29 mouse cellular contexts compared by ENCODE assay signal in genomic region chr4:14103447-14103846, GRCm38 (mm10).
A peak's percentile ranks its signal among the peaks of the same experiment; 100 is the strongest.
DNase-seq lines count a peak whose midpoint lies in the region; ATAC-seq lines count a peak whose summit lies in the region.
"Had no signal": no experiment of that assay in that cellular context is flagged by ENCODE, and none has a peak within 500 bp of the region (broad histone marks: within the 10 kb centered on the region; RNA-seq: fewer than 3 reads in every experiment).

No protein-coding gene starts in this region.

- no peak overlapping the region for H3K4me2 ChIP-seq in midbrain, embryonic 12.5 days (replicated peaks)
- peak overlapping the region; percentile 20; the same call in 1 of the 2 replicates for H3K4me2 ChIP-seq in forebrain, embryonic 13.5 days
- peak overlapping the region; percentile 15; the same call in 1 of the 2 replicates for H3K4me2 ChIP-seq in hindbrain, embryonic 15.5 days
- H3K4me2 ChIP-seq: embryonic facial prominence, embryonic 13.5 days; intestine, embryonic 15.5 days; liver, embryonic 15.5 days; lung, embryonic 15.5 days had no signal

- peak; percentile 27; the same call in 1 of the 2 replicates for ATAC-seq in midbrain, embryonic 12.5 days (ENCODE audit: low FRiP score, low read depth)
- ATAC-seq in forebrain, embryonic 13.5 days: 0 out of 2 replicates have a peak, but pooled peaks have one; percentile 8
- ATAC-seq in hindbrain, embryonic 15.5 days (ENCODE audit: low FRiP score, low read depth): no peak
- ATAC-seq: intestine, embryonic 15.5 days had no signal

- H3K27ac ChIP-seq in midbrain, embryonic 12.5 days (replicated peaks): no peak overlapping the region
- no peak overlapping the region for H3K27ac ChIP-seq in midbrain, embryonic 10.5 days (replicated peaks)
- no peak overlapping the region; the same call in 1 of the 2 replicates for H3K27ac ChIP-seq in forebrain, embryonic 13.5 days
- H3K27ac ChIP-seq in hindbrain, embryonic 15.5 days (replicated peaks): no peak overlapping the region
- H3K27ac ChIP-seq: embryonic facial prominence, embryonic 13.5 days; gastrocnemius, adult 2 months; heart, embryonic 10.5 days; intestine, embryonic 15.5 days; limb, embryonic 10.5 days; liver, embryonic 15.5 days; lung, embryonic 15.5 days; macrophage; stomach, postnatal 0 days had no signal

- 30% methylated on average over 5 of the region's 5 CpGs for WGBS in midbrain, embryonic 12.5 days
- 33% methylated on average over 5 of the region's 5 CpGs for WGBS in midbrain, embryonic 10.5 days
- 10% methylated on average over 5 of the region's 5 CpGs for WGBS in forebrain, embryonic 13.5 days
- 23% methylated on average over 5 of the region's 5 CpGs for WGBS in hindbrain, embryonic 15.5 days

- no peak overlapping the region for H3K9ac ChIP-seq in midbrain, embryonic 12.5 days (replicated peaks)
- 0 out of 2 replicates have a peak overlapping the region, but pooled peaks have one; percentile 16 for H3K9ac ChIP-seq in forebrain, embryonic 13.5 days
- no peak overlapping the region for H3K9ac ChIP-seq in hindbrain, embryonic 15.5 days
- H3K9ac ChIP-seq: embryonic facial prominence, embryonic 13.5 days; intestine, embryonic 15.5 days; liver, embryonic 15.5 days; lung, embryonic 15.5 days had no signal

- peaks cover 9% of the 10 kb centered on the region for H3K4me1 ChIP-seq in midbrain, embryonic 12.5 days
- peaks cover 11% of the 10 kb centered on the region for H3K4me1 ChIP-seq in midbrain, embryonic 10.5 days
- peaks cover 24% of the 10 kb centered on the region for H3K4me1 ChIP-seq in forebrain, embryonic 13.5 days
- peaks cover 7% of the 10 kb centered on the region; the same call in 1 of the 2 replicates for H3K4me1 ChIP-seq in hindbrain, embryonic 15.5 days (replicated peaks)
- H3K4me1 ChIP-seq: embryonic facial prominence, embryonic 13.5 days; heart, embryonic 10.5 days; intestine, embryonic 15.5 days; limb, embryonic 10.5 days; liver, embryonic 15.5 days; lung, embryonic 15.5 days had no signal

- no peak for DNase-seq in midbrain, embryonic 10.5 days (ENCODE audit: low spot score)
- DNase-seq in Muller cell, postnatal 12 days (ENCODE audit: inconsistent ontology term): peak; percentile 52
- no peak for DNase-seq in right cerebral cortex, postnatal 36 days (ENCODE audit: low spot score in 2 of 2)
- no peak for DNase-seq in embryo, embryonic 9.5 days (ENCODE audit: extremely low spot score)
- DNase-seq in lung, postnatal 36 days: no peak
- DNase-seq: adrenal gland, adult 2 months; B cell, adult 2 months; cerebellum, adult 18-20 months; gastrocnemius, adult 2 months; heart, postnatal 4 days; kidney, adult 8-10 months; kidney, postnatal 10 days; liver; thymus, adult 2 months; thymus, postnatal 4 days had no signal

- H3K36me3 ChIP-seq in midbrain, embryonic 12.5 days: no peaks in the 10 kb centered on the region
- no peaks in the 10 kb centered on the region for H3K36me3 ChIP-seq in midbrain, embryonic 10.5 days
- no peaks in the 10 kb centered on the region for H3K36me3 ChIP-seq in forebrain, embryonic 13.5 days (ENCODE audit: poor library complexity, severe bottlenecking)
- no peaks in the 10 kb centered on the region for H3K36me3 ChIP-seq in hindbrain, embryonic 15.5 days
- H3K36me3 ChIP-seq: embryonic facial prominence, embryonic 13.5 days; G1E; heart, embryonic 10.5 days; intestine, embryonic 15.5 days; limb, embryonic 10.5 days; liver, embryonic 15.5 days; lung, embryonic 15.5 days had no signal

- no peaks in the 10 kb centered on the region for H3K9me3 ChIP-seq in midbrain, embryonic 12.5 days
- H3K9me3 ChIP-seq in midbrain, embryonic 10.5 days (replicated peaks): no peaks in the 10 kb centered on the region
- no peaks in the 10 kb centered on the region for H3K9me3 ChIP-seq in forebrain, embryonic 13.5 days (replicated peaks)
- H3K9me3 ChIP-seq in hindbrain, embryonic 15.5 days: no peaks in the 10 kb centered on the region
- H3K9me3 ChIP-seq: embryonic facial prominence, embryonic 13.5 days; G1E; heart, embryonic 10.5 days; intestine, embryonic 15.5 days; limb, embryonic 10.5 days; liver, embryonic 15.5 days; lung, embryonic 15.5 days had no signal

- no peak overlapping the region for H3K4me3 ChIP-seq in midbrain, embryonic 12.5 days
- no peak overlapping the region for H3K4me3 ChIP-seq in midbrain, embryonic 10.5 days
- H3K4me3 ChIP-seq in forebrain, embryonic 13.5 days: no peak overlapping the region
- no peak overlapping the region for H3K4me3 ChIP-seq in hindbrain, embryonic 15.5 days
- H3K4me3 ChIP-seq: embryonic facial prominence, embryonic 13.5 days; erythroblast, embryonic 14.5 days; gastrocnemius, adult 2 months; heart, embryonic 10.5 days; intestine, embryonic 15.5 days; limb, embryonic 10.5 days; liver, embryonic 15.5 days; lung, embryonic 15.5 days had no signal

- no peaks in the 10 kb centered on the region for H3K27me3 ChIP-seq in midbrain, embryonic 12.5 days
- no peaks in the 10 kb centered on the region for H3K27me3 ChIP-seq in midbrain, embryonic 10.5 days (ENCODE audit: low read depth, poor library complexity, severe bottlenecking)
- H3K27me3 ChIP-seq in forebrain, embryonic 13.5 days: no peaks in the 10 kb centered on the region
- H3K27me3 ChIP-seq in hindbrain, embryonic 15.5 days: no peaks in the 10 kb centered on the region
- H3K27me3 ChIP-seq: CH12.LX; embryonic facial prominence, embryonic 13.5 days; intestine, embryonic 15.5 days; liver, embryonic 15.5 days; lung, embryonic 15.5 days had no signal
